Mouse (Mus musculus) MEL (cell line): Measurements from ENCODE around the gene C1qtnf5. TPM values are rescaled to one million over a fixed set of nuclear protein-coding genes. Genes with fewer than 3 reads are reported as not detected.

ENCODE experiments used
- DNase-seq: peaks from one replicate; pipeline ENCODE4 v3.0.0; 2011; ENCODE audit warnings: low read depth, low spot score
- H3K27ac ChIP-seq: 2 replicates; pipeline ENCODE4 v1.5.1; 2012; ENCODE audit warnings: low read depth, mild to moderate bottlenecking, control low read depth, low read length, moderate library complexity; ENCODE audit not compliant: control insufficient read depth
- H3K27me3 ChIP-seq, 2 experiments: fragments of 150-350 bp in 1 of 2; sonication (generic) in 1 of 2; 2 replicates each; pipeline ENCODE4 v1.6.1; 2012; ENCODE audit warnings: low read length in 2 of 2, mild to moderate bottlenecking in 2 of 2, improper control_type of control experiment in 1 of 2, moderate library complexity in 1 of 2; ENCODE audit not compliant: insufficient read depth in 2 of 2, control insufficient read depth in 1 of 2
- H3K36me3 ChIP-seq, 2 experiments: 2 replicates each; pipeline ENCODE4 v1.6.1; 2012 to 2014; ENCODE audit warnings: low read length in 2 of 2, improper control_type of control experiment in 1 of 2, inconsistent platforms in 1 of 2, mild to moderate bottlenecking in 1 of 2; ENCODE audit not compliant: insufficient read depth in 2 of 2, control insufficient read depth in 1 of 2
- H3K4me1 ChIP-seq, 2 experiments: fragments of 150-350 bp in 1 of 2; sonication (generic) in 1 of 2; 2 replicates each; pipeline ENCODE4 v1.6.1; 2012; ENCODE audit warnings: low read length in 2 of 2, improper control_type of control experiment in 1 of 2, mild to moderate bottlenecking in 1 of 2; ENCODE audit not compliant: insufficient read depth in 2 of 2, control insufficient read depth in 1 of 2
- H3K4me3 ChIP-seq, 2 experiments: fragments of 150-350 bp in 1 of 2; sonication (generic) in 1 of 2; 2 replicates each; pipeline ENCODE4 v1.5.1; 2012; ENCODE audit warnings: low read depth in 2 of 2, low read length in 2 of 2, mild to moderate bottlenecking in 2 of 2, moderate library complexity in 2 of 2, control low read depth in 1 of 2, improper control_type of control experiment in 1 of 2; ENCODE audit not compliant: control insufficient read depth in 1 of 2, insufficient read depth in 1 of 2
- H3K79me2 ChIP-seq: 2 replicates; pipeline ENCODE4 v1.6.1; 2012; ENCODE audit warnings: mild to moderate bottlenecking, low read length, moderate library complexity; ENCODE audit not compliant: control insufficient read depth, poor library complexity, insufficient read depth
- H3K9ac ChIP-seq: 2 replicates; pipeline ENCODE4 v1.6.1; 2012; ENCODE audit warnings: low read depth, mild to moderate bottlenecking, control low read depth, low read length, moderate library complexity; ENCODE audit not compliant: control insufficient read depth, poor library complexity, severe bottlenecking
- H3K9me3 ChIP-seq: fragments of 150-350 bp; sonication (generic); replicated peaks from 2 replicates; pipeline ENCODE4 v1.6.1; 2012; ENCODE audit warnings: mild to moderate bottlenecking, low read length, improper control_type of control experiment, moderate library complexity; ENCODE audit not compliant: insufficient read depth
- BHLHE40 ChIP-seq: IDR thresholded peaks from 2 replicates; pipeline ENCODE4 v1.6.1; 2012; ENCODE audit warnings: low read depth, mild to moderate bottlenecking, inconsistent platforms, low read length, improper control_type of control experiment, borderline replicate concordance
- CHD1 ChIP-seq: IDR thresholded peaks from 2 replicates; pipeline ENCODE4 v1.6.1; 2012; ENCODE audit warnings: low read depth, mild to moderate bottlenecking, inconsistent platforms, low read length, improper control_type of control experiment
- CTCF ChIP-seq, 3 experiments: IDR thresholded peaks in 2 of 3; conservative IDR thresholded peaks in 1 of 3; 2 replicates each; pipeline ENCODE4 v1.5.1; 2011 to 2012; ENCODE audit warnings: low read length in 3 of 3, low read depth in 2 of 3, mild to moderate bottlenecking in 2 of 3, improper control_type of control experiment in 1 of 3, inconsistent platforms in 1 of 3, mixed read lengths in 1 of 3, moderate library complexity in 1 of 3; ENCODE audit not compliant: control insufficient read depth in 1 of 3, insufficient read depth in 1 of 3, poor library complexity in 1 of 3, severe bottlenecking in 1 of 3
- E2F4 ChIP-seq: IDR thresholded peaks from 2 replicates; pipeline ENCODE4 v1.6.1; 2011; ENCODE audit warnings: low read depth, low read length, improper control_type of control experiment, borderline replicate concordance
- EP300 ChIP-seq, 2 experiments: IDR thresholded peaks; 2 replicates each; pipeline ENCODE4 v1.6.1; 2011; ENCODE audit warnings: improper control_type of control experiment in 2 of 2, low read length in 2 of 2, low read depth in 1 of 2, mild to moderate bottlenecking in 1 of 2
- GATA1 ChIP-seq: IDR thresholded peaks from 2 replicates; pipeline ENCODE4 v1.6.1; 2011; ENCODE audit warnings: low read depth, low read length, improper control_type of control experiment
- HCFC1 ChIP-seq: IDR thresholded peaks from 2 replicates; pipeline ENCODE4 v1.6.1; 2012; ENCODE audit warnings: low read depth, mild to moderate bottlenecking, inconsistent platforms, low read length, improper control_type of control experiment, moderate library complexity
- MAFK ChIP-seq: IDR thresholded peaks from 2 replicates; pipeline ENCODE4 v1.6.1; 2011; ENCODE audit warnings: low read depth, mild to moderate bottlenecking, low read length, improper control_type of control experiment, borderline replicate concordance
- MAX ChIP-seq: IDR thresholded peaks from 2 replicates; pipeline ENCODE4 v1.6.1; 2011; ENCODE audit warnings: low read length, improper control_type of control experiment
- MAZ ChIP-seq: IDR thresholded peaks from 2 replicates; pipeline ENCODE4 v1.6.1; 2012; ENCODE audit warnings: low read depth, mild to moderate bottlenecking, inconsistent platforms, low read length, improper control_type of control experiment
- MYB ChIP-seq: IDR thresholded peaks from 2 replicates; pipeline ENCODE4 v1.6.1; 2011; ENCODE audit warnings: mild to moderate bottlenecking, low read depth, low read length, improper control_type of control experiment
- MYC ChIP-seq: IDR thresholded peaks from 2 replicates; pipeline ENCODE4 v1.6.1; 2011; ENCODE audit warnings: low read depth, mild to moderate bottlenecking, low read length, improper control_type of control experiment, moderate library complexity
- POLR2A ChIP-seq, 2 experiments: IDR thresholded peaks; 2 replicates each; pipeline ENCODE4 v1.6.1; 2011 to 2012; ENCODE audit warnings: low read length in 2 of 2, mild to moderate bottlenecking in 2 of 2, control low read depth in 1 of 2, improper control_type of control experiment in 1 of 2, low read depth in 1 of 2, moderate library complexity in 1 of 2; ENCODE audit not compliant: control insufficient read depth in 1 of 2, insufficient read depth in 1 of 2, poor library complexity in 1 of 2
- POLR2AphosphoS2 ChIP-seq: IDR thresholded peaks from 2 replicates; pipeline ENCODE4 v1.6.1; 2011; ENCODE audit warnings: low read length, improper control_type of control experiment
- POLR2AphosphoS5 ChIP-seq: IDR thresholded peaks from 2 replicates; pipeline ENCODE4 v1.6.1; 2012; ENCODE audit warnings: low read depth, borderline replicate concordance, mild to moderate bottlenecking, inconsistent platforms, low read length, moderate library complexity, mixed read lengths
- RAD21 ChIP-seq: IDR thresholded peaks from 2 replicates; pipeline ENCODE4 v1.6.1; 2011; ENCODE audit warnings: mild to moderate bottlenecking, low read depth, low read length, improper control_type of control experiment
- RCOR1 ChIP-seq: IDR thresholded peaks from 2 replicates; pipeline ENCODE4 v1.6.1; 2012; ENCODE audit warnings: low read depth, mild to moderate bottlenecking, inconsistent platforms, low read length, improper control_type of control experiment
- SIN3A ChIP-seq: IDR thresholded peaks from 2 replicates; pipeline ENCODE4 v1.6.1; 2012; ENCODE audit warnings: low read length, improper control_type of control experiment, inconsistent platforms
- SMC3 ChIP-seq: IDR thresholded peaks from 2 replicates; pipeline ENCODE4 v1.6.1; 2011; ENCODE audit warnings: low read depth, low read length, improper control_type of control experiment
- TAL1 ChIP-seq: IDR thresholded peaks from 2 replicates; pipeline ENCODE4 v1.6.1; 2012; ENCODE audit warnings: mild to moderate bottlenecking, inconsistent platforms, low read length, moderate library complexity, mixed read lengths
- UBTF ChIP-seq: IDR thresholded peaks from 2 replicates; pipeline ENCODE4 v1.6.1; 2012; ENCODE audit warnings: low read depth, mild to moderate bottlenecking, inconsistent platforms, low read length, improper control_type of control experiment, moderate library complexity, borderline replicate concordance; ENCODE audit not compliant: insufficient read depth
- USF1 ChIP-seq: IDR thresholded peaks from 2 replicates; pipeline ENCODE4 v1.6.1; 2014; ENCODE audit warnings: low read depth, mild to moderate bottlenecking, inconsistent platforms, low read length, improper control_type of control experiment, moderate library complexity
- ZC3H11A ChIP-seq: IDR thresholded peaks from 2 replicates; pipeline ENCODE4 v1.6.1; 2012; ENCODE audit warnings: low read depth, mild to moderate bottlenecking, inconsistent platforms, low read length, improper control_type of control experiment
- ZKSCAN1 ChIP-seq: IDR thresholded peaks from 2 replicates; pipeline ENCODE4 v1.6.1; 2012; ENCODE audit warnings: low read depth, mild to moderate bottlenecking, inconsistent platforms, low read length, improper control_type of control experiment, moderate library complexity
- ZNF384 ChIP-seq: IDR thresholded peaks from 2 replicates; pipeline ENCODE4 v1.6.1; 2012; ENCODE audit warnings: low read depth, mild to moderate bottlenecking, inconsistent platforms, low read length, improper control_type of control experiment
- polyA plus RNA-seq, 2 experiments: library from polyadenylated mRNA; stranded (reverse) in 1 of 2; unstranded in 1 of 2; fragments of >175 nt in 1 of 2; fragments of >200 nt in 1 of 2; gene quantifications; 2 replicates each; pipeline versions ENCODE4 v1.2.1 to v1.2.4; 2012; ENCODE audit warnings: low replicate concordance in 2 of 2, low read depth in 1 of 2; ENCODE audit not compliant: insufficient read length in 2 of 2, insufficient read depth in 1 of 2, missing spikeins in 1 of 2
- total RNA-seq: library from RNA; depleted of rRNA; stranded (reverse); fragments of 300-350 nt; gene quantifications from 2 replicates; pipeline ENCODE4 v1.2.3, GENCODE M21; 2012

C1qtnf5 gene
- total and polyA plus RNA-seq, 3 experiments = 0.13 to 0.19 TPM; not detected in 1

- no peaks in the 10 kb centered on the region for H3K9me3 ChIP-seq
These were observed 13.0 kb downstream of the C1qtnf5 start for GRCm38 (mm10) chr9:44119948-44120465.

GRCm38 (mm10) chr9:44124317-44124716, 17.3 kb downstream of the C1qtnf5 start:
- Histone ChIP-seq H3K36me3 (peaks cover 0 to 2% of the 10 kb centered on the region in 2 experiments; a peak in 1 of 4 replicates), H3K27me3 (no peaks in the 10 kb centered on the region), H3K9ac (no peak overlapping the region), H3K79me2 (no peaks in the 10 kb centered on the region), H3K27ac (no peak overlapping the region), H3K4me3 (no peak overlapping the region), H3K9me3 (no peaks in the 10 kb centered on the region)
- peak; percentile 54 for DNase-seq
- TF ChIP-seq CTCF (IDR thresholded peaks at IDR 0.05 in 2 of 3, conservative IDR thresholded peaks at IDR 0.05 in 1 of 3; ENCODE audit: control insufficient read depth in 1 of 3, insufficient read depth in 1 of 3, low read depth in 2 of 3, low read length in 3 of 3, poor library complexity in 1 of 3, severe bottlenecking in 1 of 3) (peak; percentile 67 to 73 (median 69)), SMC3 (peak; percentile 73), RAD21 (peak; percentile 38), ZC3H11A (0 out of 2 replicates have a peak, but pooled peaks have one; percentile 15), EP300 (IDR thresholded peaks at IDR 0.05; ENCODE audit: low read depth in 1 of 2, low read length in 2 of 2) (no peak)
- TF ChIP-seq, all 39 proteins: peak for 4
- H3K4me1 ChIP-seq = peaks cover 0 to 6% of the 10 kb centered on the region in 2 experiments; a peak in 1 of 4 replicates

More at GRCm38 (mm10) chr9:44119948-44120465, 13.0 kb downstream of the C1qtnf5 start:
- H3K27me3 ChIP-seq = no peaks in the 10 kb centered on the region
- H3K36me3 ChIP-seq = no peaks in the 10 kb centered on the region
- TF ChIP-seq POLR2AphosphoS2 = no peak
- no peak for TF ChIP-seq ZNF384
- no peak for TF ChIP-seq SIN3A
- TF ChIP-seq EP300 (IDR thresholded peaks at IDR 0.05; ENCODE audit: low read depth in 1 of 2, low read length in 2 of 2) = no peak
- no peak for TF ChIP-seq ZC3H11A
- no peak for TF ChIP-seq POLR2AphosphoS5
- no peak for TF ChIP-seq GATA1
- no peak for TF ChIP-seq CHD1
- no peak for TF ChIP-seq MAZ
- H3K9ac ChIP-seq = no peak overlapping the region
- no peaks in the 10 kb centered on the region for H3K79me2 ChIP-seq
- H3K4me3 ChIP-seq = no peak overlapping the region
- H3K27ac ChIP-seq = no peak overlapping the region
- H3K4me1 ChIP-seq = no peaks in the 10 kb centered on the region
- no peak for DNase-seq

GRCm38 (mm10) chr9:44125026-44125425, 18.0 kb downstream of the C1qtnf5 start:
- Histone ChIP-seq H3K79me2 (no peaks in the 10 kb centered on the region), H3K27me3 (no peaks in the 10 kb centered on the region), H3K9ac (no peak overlapping the region), H3K9me3 (no peaks in the 10 kb centered on the region), H3K27ac (no peak overlapping the region), H3K36me3 (peaks cover 0 to 2% of the 10 kb centered on the region in 2 experiments; a peak in 1 of 4 replicates), H3K4me1 (peaks cover 0 to 6% of the 10 kb centered on the region in 2 experiments; a peak in 1 of 4 replicates), H3K4me3 (no peak overlapping the region)
- no peak for DNase-seq
- TF ChIP-seq HCFC1 = no peak
- TF ChIP-seq MAX = no peak
- TF ChIP-seq BHLHE40 = no peak
- no peak for TF ChIP-seq TAL1
- TF ChIP-seq USF1 = no peak
- no peak for TF ChIP-seq ZKSCAN1
- TF ChIP-seq ZNF384 = no peak
- no peak for TF ChIP-seq SMC3
- TF ChIP-seq MYC = no peak
- no peak for TF ChIP-seq MYB
- no peak for TF ChIP-seq MAFK
- TF ChIP-seq RCOR1 = no peak
- no peak for TF ChIP-seq UBTF
- TF ChIP-seq CTCF (IDR thresholded peaks at IDR 0.05 in 2 of 3, conservative IDR thresholded peaks at IDR 0.05 in 1 of 3; ENCODE audit: control insufficient read depth in 1 of 3, insufficient read depth in 1 of 3, low read depth in 2 of 3, low read length in 3 of 3, poor library complexity in 1 of 3, severe bottlenecking in 1 of 3) = no peak
- no peak for TF ChIP-seq POLR2A (IDR thresholded peaks at IDR 0.05; ENCODE audit: control insufficient read depth in 1 of 2, insufficient read depth in 1 of 2, low read depth in 1 of 2, low read length in 2 of 2, poor library complexity in 1 of 2)
- TF ChIP-seq POLR2AphosphoS5 = no peak
- no peak for TF ChIP-seq RAD21
- no peak for TF ChIP-seq E2F4
